Mouse (Mus musculus): Measurements from ENCODE around the gene Cyp2j6. TPM values are rescaled to one million over a fixed set of nuclear protein-coding genes. Genes with fewer than 3 reads are reported as not detected.

Cyp2j6 gene
- polyA plus RNA-seq, 1 experiment from 2014 or later = 3.6 TPM

DNA sequence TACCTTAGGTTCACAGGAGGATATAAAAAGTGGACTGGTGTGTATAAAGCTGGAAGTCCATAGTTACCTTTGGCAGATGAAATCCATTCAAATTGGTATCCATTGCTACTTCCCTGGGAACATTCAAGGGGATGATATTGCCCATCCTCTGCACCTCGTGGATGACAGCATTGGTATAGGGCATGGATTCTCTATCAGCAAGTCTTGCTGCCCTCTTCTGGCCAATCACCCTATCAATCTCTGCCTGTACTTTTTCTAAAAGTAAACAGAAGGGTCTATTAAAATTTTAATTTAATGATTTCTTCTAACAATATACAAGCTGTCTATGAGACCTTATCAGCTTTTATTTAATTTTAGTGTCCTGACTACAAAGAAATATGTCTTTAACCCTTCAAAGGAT is 27.7 kb downstream of the Cyp2j6 start:
- no peak overlapping the region for H3K27ac ChIP-seq (replicated peaks)
- ATAC-seq (ENCODE audit: low FRiP score, low read depth) = peak; percentile 71; the same call in 1 of the 2 replicates
- no peak overlapping the region for H3K4me2 ChIP-seq (replicated peaks)
- no peaks in the 10 kb centered on the region for H3K4me1 ChIP-seq
- no peaks in the 10 kb centered on the region for H3K9me3 ChIP-seq
- H3K27me3 ChIP-seq = no peaks in the 10 kb centered on the region
- no peak overlapping the region for H3K9ac ChIP-seq (replicated peaks)
- H3K4me3 ChIP-seq = no peak overlapping the region
- no peaks in the 10 kb centered on the region for H3K36me3 ChIP-seq
- WGBS = 39% methylated on average over 1 of the region's 1 CpGs

DNA sequence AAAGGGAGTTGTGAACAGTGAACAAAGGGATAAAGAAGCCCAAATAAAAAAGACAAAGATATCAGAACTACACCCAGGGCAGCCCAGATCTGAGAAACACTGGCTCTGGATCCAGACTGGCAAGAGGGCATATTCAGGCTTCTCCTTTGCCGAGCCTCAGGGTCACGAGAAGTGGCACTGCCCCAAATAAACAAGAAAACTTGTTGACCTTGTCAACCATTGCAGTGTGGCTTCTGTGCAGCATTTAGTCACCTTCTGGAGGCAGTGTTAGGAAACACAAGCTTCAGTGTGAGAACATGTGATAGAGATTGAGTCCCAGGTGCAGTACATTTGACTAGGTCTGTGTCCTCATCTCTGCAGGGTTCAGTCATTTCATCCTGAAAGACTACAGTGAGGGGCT is 31.2 kb downstream of the Cyp2j6 start:
- H3K9me3 ChIP-seq = no peaks in the 10 kb centered on the region
- ATAC-seq (ENCODE audit: low FRiP score, low read depth) = no peak
- no peak overlapping the region for H3K4me3 ChIP-seq
- no peaks in the 10 kb centered on the region for H3K4me1 ChIP-seq
- H3K27ac ChIP-seq (replicated peaks) = no peak overlapping the region
- H3K9ac ChIP-seq (replicated peaks) = no peak overlapping the region
- H3K27me3 ChIP-seq = no peaks in the 10 kb centered on the region
- H3K4me2 ChIP-seq (replicated peaks) = no peak overlapping the region
- H3K36me3 ChIP-seq = no peaks in the 10 kb centered on the region
- WGBS = 91% methylated on average over 2 of the region's 2 CpGs

DNA sequence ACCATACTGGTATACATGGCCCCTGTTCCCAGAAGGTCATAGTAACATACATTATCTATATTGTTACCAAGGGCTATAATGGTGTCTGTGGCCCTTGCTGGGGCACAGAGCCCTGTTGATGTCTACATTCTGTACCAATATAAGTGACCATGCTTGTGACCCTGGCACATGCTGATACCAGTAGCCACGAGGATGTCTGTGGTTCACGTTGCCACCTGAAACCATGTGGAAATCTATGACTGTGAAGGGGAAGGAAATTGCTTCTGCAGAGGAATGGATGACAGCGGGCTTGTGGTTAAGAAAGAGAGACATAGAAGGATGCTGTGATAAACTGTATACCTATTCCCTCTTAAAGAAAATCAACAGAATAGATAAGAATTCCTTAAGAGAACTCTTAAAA is 43.4 kb downstream of the Cyp2j6 start:
- Histone ChIP-seq H3K36me3 (no peaks in the 10 kb centered on the region), H3K4me1 (no peaks in the 10 kb centered on the region), H3K4me2 (replicated peaks) (no peak overlapping the region), H3K9me3 (no peaks in the 10 kb centered on the region), H3K9ac (replicated peaks) (no peak overlapping the region), H3K4me3 (no peak overlapping the region), H3K27me3 (no peaks in the 10 kb centered on the region), H3K27ac (replicated peaks) (no peak overlapping the region)
- WGBS = 94% methylated on average over 3 of the region's 3 CpGs
- ATAC-seq (ENCODE audit: low FRiP score, low read depth) = no peak

- ATAC-seq (ENCODE audit: low FRiP score, low read depth) = no peak
- Histone ChIP-seq H3K4me3 (no peak within 1 kb of the TSS), H3K4me1 (no peaks in the 10 kb centered on the region), H3K9me3 (no peaks in the 10 kb centered on the region), H3K4me2 (replicated peaks) (no peak within 1 kb of the TSS), H3K27ac (replicated peaks) (no peak within 1 kb of the TSS), H3K9ac (replicated peaks) (no peak within 1 kb of the TSS), H3K27me3 (no peaks in the 10 kb centered on the region), H3K36me3 (no peaks in the 10 kb centered on the region)
- WGBS = 68% methylated on average over 1 of the region's 1 CpGs
These were observed 46.2 kb downstream of the Cyp2j6 start, which contains the start of gene Cyp2j8 for GRCm38 (mm10) chr4:96507286-96507685. Gene Cyp2j8, minus strand, starts transcription at chr4:96507386.

Other genes starting within 250 kb of the Cyp2j6 start
- not detected in 2 replicates for gene Cyp2j11, start 205.0 kb downstream of the Cyp2j6 start, polyA plus RNA-seq (2016; fragmentation: Nextera tagmentation; extraction: Ambion mirVana)
- not detected in 2 replicates for gene Cyp2j8, start 46.3 kb downstream of the Cyp2j6 start, polyA plus RNA-seq (2016; fragmentation: Nextera tagmentation; extraction: Ambion mirVana)
- gene Cyp2j9, start 37.9 kb upstream of the Cyp2j6 start, polyA plus RNA-seq (2016; fragmentation: Nextera tagmentation; extraction: Ambion mirVana) = 1.2 and 1.4 TPM in 2 replicates
- not detected in 2 replicates for gene Cyp2j5, start 110.5 kb upstream of the Cyp2j6 start, polyA plus RNA-seq (2016; fragmentation: Nextera tagmentation; extraction: Ambion mirVana)
- gene Gm12695, start 231.5 kb upstream of the Cyp2j6 start, polyA plus RNA-seq (2016; fragmentation: Nextera tagmentation; extraction: Ambion mirVana) = not detected in 2 replicates

Measured in midbrain, embryonic 12.5 days (tissue).